Mouse (Mus musculus): ENCODE results near the gene Gm9789. TPM values are rescaled to one million over a fixed set of nuclear protein-coding genes. Genes with fewer than 3 reads are reported as not detected.
"Not testable (repeated sequence)": the region's sequence is repeated elsewhere in the genome, so short reads cannot be mapped to it uniquely, and the experiment has no call there.

Gene Gm9789
- polyA plus RNA-seq (2014; fragmentation: Nextera tagmentation; extraction: Ambion mirVana): not detected in 2 replicates

GRCm38 (mm10) chr16:89157652-89158051 is at the start of gene Gm9789:
Gene Gm9789 (plus strand): TSS chr16:89157952.
- Histone ChIP-seq H3K4me2 (ENCODE audit: low read depth, low read length) (no peak within 1 kb of the TSS), H3K9ac (ENCODE audit: low read depth, low read length) (no peak within 1 kb of the TSS), H3K27me3 (replicated peaks; ENCODE audit: control insufficient read depth, insufficient read depth, low read length) (no peaks in the 10 kb centered on the region), H3K4me1 (ENCODE audit: control insufficient read depth, insufficient read depth, low read length) (no peaks in the 10 kb centered on the region), H3K36me3 (ENCODE audit: control insufficient read depth, insufficient read depth, low read length) (no peaks in the 10 kb centered on the region), H3K27ac (replicated peaks; ENCODE audit: low read depth, low read length) (no peak within 1 kb of the TSS), H3K4me3 (ENCODE audit: low read depth, low read length) (no peak within 1 kb of the TSS), H3K9me3 (ENCODE audit: control insufficient read depth, low read length) (no peaks in the 10 kb centered on the region)
- ATAC-seq (ENCODE audit: low read depth) (no peak), DNase-seq (ENCODE audit: low spot score) (no peak)
- 89% methylated on average over 4 of the region's 4 CpGs for WGBS

- no peak within 1 kb of the TSS for H3K27ac ChIP-seq (replicated peaks; ENCODE audit: low read depth, low read length)
- H3K36me3 ChIP-seq (ENCODE audit: control insufficient read depth, insufficient read depth, low read length): no peaks in the 10 kb centered on the region
- H3K4me3 ChIP-seq (ENCODE audit: low read depth, low read length): no peak within 1 kb of the TSS
- ATAC-seq (ENCODE audit: low read depth) (no peak), DNase-seq (ENCODE audit: low spot score) (no peak)
- no peak within 1 kb of the TSS for H3K4me2 ChIP-seq (ENCODE audit: low read depth, low read length)
- no peaks in the 10 kb centered on the region for H3K27me3 ChIP-seq (replicated peaks; ENCODE audit: control insufficient read depth, insufficient read depth, low read length)
- H3K9me3 ChIP-seq (ENCODE audit: control insufficient read depth, low read length): no peaks in the 10 kb centered on the region
- 95% methylated on average over 1 of the region's 1 CpGs for WGBS
- no peaks in the 10 kb centered on the region for H3K4me1 ChIP-seq (ENCODE audit: control insufficient read depth, insufficient read depth, low read length)
- no peak within 1 kb of the TSS for H3K9ac ChIP-seq (ENCODE audit: low read depth, low read length)
These were observed 17.2 kb upstream of the Gm9789 start, which contains the start of gene Gm6358 for GRCm38 (mm10) chr16:89140551-89140950. Gene Gm6358 (plus strand): TSS chr16:89140851.

- H3K4me3 ChIP-seq (ENCODE audit: low read depth, low read length): no peak within 1 kb of the TSS
- ATAC-seq (ENCODE audit: low read depth): no peak
- no peaks in the 10 kb centered on the region for H3K36me3 ChIP-seq (ENCODE audit: control insufficient read depth, insufficient read depth, low read length)
- no peak within 1 kb of the TSS for H3K9ac ChIP-seq (ENCODE audit: low read depth, low read length)
- H3K4me2 ChIP-seq (ENCODE audit: low read depth, low read length): no peak within 1 kb of the TSS
- H3K4me1 ChIP-seq (ENCODE audit: control insufficient read depth, insufficient read depth, low read length): no peaks in the 10 kb centered on the region
- H3K27me3 ChIP-seq (replicated peaks; ENCODE audit: control insufficient read depth, insufficient read depth, low read length): no peaks in the 10 kb centered on the region
- WGBS: 89% methylated on average over 1 of the region's 1 CpGs
- no peak for DNase-seq (ENCODE audit: low spot score)
- H3K9me3 ChIP-seq (ENCODE audit: control insufficient read depth, low read length): no peaks in the 10 kb centered on the region
- H3K27ac ChIP-seq (replicated peaks; ENCODE audit: low read depth, low read length): no peak within 1 kb of the TSS
These were observed 7.0 kb upstream of the Gm9789 start, which contains the start of gene Gm10061 for GRCm38 (mm10) chr16:89150786-89151185. Gene Gm10061 (plus strand): TSS chr16:89151086.

GRCm38 (mm10) chr16:89169190-89169589 is 11.4 kb downstream of the Gm9789 start, which contains the start of gene Gm7735:
Gene Gm7735 (plus strand): TSS chr16:89169490.
- not testable (repeated sequence) for ATAC-seq (ENCODE audit: low read depth); H3K27me3 ChIP-seq (replicated peaks; ENCODE audit: control insufficient read depth, insufficient read depth, low read length); H3K36me3 ChIP-seq (ENCODE audit: control insufficient read depth, insufficient read depth, low read length); H3K4me3 ChIP-seq (ENCODE audit: low read depth, low read length); H3K4me1 ChIP-seq (ENCODE audit: control insufficient read depth, insufficient read depth, low read length); H3K27ac ChIP-seq (replicated peaks; ENCODE audit: low read depth, low read length); DNase-seq (ENCODE audit: low spot score); H3K4me2 ChIP-seq (ENCODE audit: low read depth, low read length); H3K9ac ChIP-seq (ENCODE audit: low read depth, low read length); H3K9me3 ChIP-seq (ENCODE audit: control insufficient read depth, low read length)

GRCm38 (mm10) chr16:89174435-89174834 is 16.7 kb downstream of the Gm9789 start, which contains the start of gene 1110057P08Rik:
Gene 1110057P08Rik (plus strand): TSS chr16:89174735.
- Histone ChIP-seq H3K27ac (replicated peaks; ENCODE audit: low read depth, low read length) (no peak within 1 kb of the TSS), H3K4me3 (ENCODE audit: low read depth, low read length) (no peak within 1 kb of the TSS), H3K9ac (ENCODE audit: low read depth, low read length) (no peak within 1 kb of the TSS), H3K9me3 (ENCODE audit: control insufficient read depth, low read length) (no peaks in the 10 kb centered on the region), H3K4me1 (ENCODE audit: control insufficient read depth, insufficient read depth, low read length) (no peaks in the 10 kb centered on the region), H3K4me2 (ENCODE audit: low read depth, low read length) (no peak within 1 kb of the TSS), H3K36me3 (ENCODE audit: control insufficient read depth, insufficient read depth, low read length) (no peaks in the 10 kb centered on the region), H3K27me3 (replicated peaks; ENCODE audit: control insufficient read depth, insufficient read depth, low read length) (no peaks in the 10 kb centered on the region)
- ATAC-seq (ENCODE audit: low read depth) (no peak), DNase-seq (ENCODE audit: low spot score) (no peak)
- 80% methylated on average over 2 of the region's 2 CpGs for WGBS

- no peak overlapping the region for H3K27ac ChIP-seq (replicated peaks; ENCODE audit: low read depth, low read length)
- H3K36me3 ChIP-seq (ENCODE audit: control insufficient read depth, insufficient read depth, low read length): no peaks in the 10 kb centered on the region
- no peaks in the 10 kb centered on the region for H3K27me3 ChIP-seq (replicated peaks; ENCODE audit: control insufficient read depth, insufficient read depth, low read length)
- H3K4me2 ChIP-seq (ENCODE audit: low read depth, low read length): no peak overlapping the region
- H3K4me1 ChIP-seq (ENCODE audit: control insufficient read depth, insufficient read depth, low read length): no peaks in the 10 kb centered on the region
- no peak overlapping the region for H3K4me3 ChIP-seq (ENCODE audit: low read depth, low read length)
- H3K9ac ChIP-seq (ENCODE audit: low read depth, low read length): no peak overlapping the region
- ATAC-seq (ENCODE audit: low read depth) (no peak), DNase-seq (ENCODE audit: low spot score) (no peak)
- H3K9me3 ChIP-seq (ENCODE audit: control insufficient read depth, low read length): no peaks in the 10 kb centered on the region
- WGBS: 79% methylated on average over 4 of the region's 4 CpGs
These were observed 30.9 kb downstream of the Gm9789 start for GRCm38 (mm10) chr16:89188621-89189020.

DNA sequence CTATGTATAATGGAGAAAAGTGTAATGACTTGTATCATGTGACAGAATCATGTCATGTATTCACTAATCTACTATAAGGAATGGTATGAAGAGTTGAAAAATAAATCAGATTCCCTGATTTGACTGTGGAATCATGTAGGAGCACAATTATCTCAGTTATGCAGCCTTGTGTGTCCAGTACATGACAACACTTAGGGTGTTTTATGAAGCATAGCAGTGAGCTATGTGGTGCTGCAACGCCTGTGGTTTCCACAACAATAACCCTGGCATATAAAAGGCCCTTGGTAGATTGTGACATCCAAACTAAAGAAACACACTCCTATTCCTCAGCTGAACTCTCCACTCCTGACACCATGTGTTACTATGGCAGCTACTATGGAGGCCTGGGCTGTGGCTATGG is 47.8 kb downstream of the Gm9789 start, which contains the start of gene Krtap20-2:
Krtap20-2 (plus strand) TSS at position 301 of the 400 bp plus-strand sequence.
- 70% methylated on average over 1 of the region's 1 CpGs for WGBS
- ATAC-seq (ENCODE audit: low read depth): no peak

More for the DNA sequence above, 47.8 kb downstream of the Gm9789 start, which contains the start of gene Krtap20-2:
- H3K9ac ChIP-seq (ENCODE audit: low read depth, low read length): no peak within 1 kb of the TSS
- DNase-seq (ENCODE audit: low spot score): no peak
- H3K36me3 ChIP-seq (ENCODE audit: control insufficient read depth, insufficient read depth, low read length): no peaks in the 10 kb centered on the region
- H3K4me2 ChIP-seq (ENCODE audit: low read depth, low read length): no peak within 1 kb of the TSS
- no peak within 1 kb of the TSS for H3K27ac ChIP-seq (replicated peaks; ENCODE audit: low read depth, low read length)
- H3K4me3 ChIP-seq (ENCODE audit: low read depth, low read length): no peak within 1 kb of the TSS
- H3K9me3 ChIP-seq (ENCODE audit: control insufficient read depth, low read length): no peaks in the 10 kb centered on the region
- H3K4me1 ChIP-seq (ENCODE audit: control insufficient read depth, insufficient read depth, low read length): no peaks in the 10 kb centered on the region
- H3K27me3 ChIP-seq (replicated peaks; ENCODE audit: control insufficient read depth, insufficient read depth, low read length): no peaks in the 10 kb centered on the region

Other genes with a start within 250 kb of the Gm9789 start
- gene Krtap19-9b, start 225.7 kb upstream of the Gm9789 start, polyA plus RNA-seq (2014; fragmentation: Nextera tagmentation; extraction: Ambion mirVana): not detected in 2 replicates
- not detected in 2 replicates for gene Krtap16-3, start 195.1 kb upstream of the Gm9789 start, polyA plus RNA-seq (2014; fragmentation: Nextera tagmentation; extraction: Ambion mirVana)
- gene Krtap22-2, start 147.2 kb upstream of the Gm9789 start, polyA plus RNA-seq (2014; fragmentation: Nextera tagmentation; extraction: Ambion mirVana): not detected in 2 replicates
- gene Gm10229, start 142.7 kb upstream of the Gm9789 start, polyA plus RNA-seq (2014; fragmentation: Nextera tagmentation; extraction: Ambion mirVana): 0.33 TPM in 1 of 2 replicates, not detected in the other
- gene Krtap6-1, start 126.3 kb upstream of the Gm9789 start, polyA plus RNA-seq (2014; fragmentation: Nextera tagmentation; extraction: Ambion mirVana): not detected in 2 replicates
- not detected in 2 replicates for gene Gm10228, start 116.5 kb upstream of the Gm9789 start, polyA plus RNA-seq (2014; fragmentation: Nextera tagmentation; extraction: Ambion mirVana)
- gene Krtap6-5, start 110.1 kb upstream of the Gm9789 start, polyA plus RNA-seq (2014; fragmentation: Nextera tagmentation; extraction: Ambion mirVana): not detected in 2 replicates
- not detected in 2 replicates for gene 1110025L11Rik, start 94.0 kb upstream of the Gm9789 start, polyA plus RNA-seq (2014; fragmentation: Nextera tagmentation; extraction: Ambion mirVana)
- gene Krtap6-3, start 73.9 kb upstream of the Gm9789 start, polyA plus RNA-seq (2014; fragmentation: Nextera tagmentation; extraction: Ambion mirVana): not detected in 2 replicates
- not detected in 2 replicates for gene Gm6358, start 17.1 kb upstream of the Gm9789 start, polyA plus RNA-seq (2014; fragmentation: Nextera tagmentation; extraction: Ambion mirVana)
- not detected in 2 replicates for gene Gm10061, start 6.9 kb upstream of the Gm9789 start, polyA plus RNA-seq (2014; fragmentation: Nextera tagmentation; extraction: Ambion mirVana)
- not detected in 2 replicates for gene Gm7735, start 11.5 kb downstream of the Gm9789 start, polyA plus RNA-seq (2014; fragmentation: Nextera tagmentation; extraction: Ambion mirVana)
- not detected in 2 replicates for gene 1110057P08Rik, start 16.8 kb downstream of the Gm9789 start, polyA plus RNA-seq (2014; fragmentation: Nextera tagmentation; extraction: Ambion mirVana)
- gene Krtap20-2, start 47.9 kb downstream of the Gm9789 start, polyA plus RNA-seq (2014; fragmentation: Nextera tagmentation; extraction: Ambion mirVana): not detected in 2 replicates
- gene Krtap21-1, start 245.9 kb downstream of the Gm9789 start, polyA plus RNA-seq (2014; fragmentation: Nextera tagmentation; extraction: Ambion mirVana): not detected in 2 replicates